Mouse (Mus musculus) layer of hippocampus, postnatal 25 days (tissue): ENCODE data around the gene B3galnt2. TPM values are rescaled to one million over a fixed set of nuclear protein-coding genes. Genes with fewer than 3 reads are reported as not detected.
"Not testable (repeated sequence)": the region's sequence is repeated elsewhere in the genome, so short reads cannot be mapped to it uniquely, and the experiment has no call there.

ENCODE experiments used
- DNase-seq, 2 experiments: peaks; one replicate each; pipeline ENCODE4 v3.0.0; 2022; ENCODE audit warnings: mixed read lengths in 2 of 2, low spot score in 1 of 2; ENCODE audit errors: extremely low spot score in 1 of 2
- total RNA-seq, 2 experiments: library from RNA; stranded (reverse); gene quantifications; 2 replicates each; pipeline ENCODE4 v1.2.3; 2021

The B3galnt2 gene
- 10 to 100 TPM; 12.7 to 15.5 TPM for total RNA-seq

- DNase-seq, result peak; percentile 81 to 84
These were observed at the start of gene B3galnt2 for GRCm38 (mm10) chr13:13953874-13954832. B3galnt2 (plus strand) TSS chr13:13954469.

GRCm38 (mm10) chr13:13911341-13911740, 42.9 kb upstream of the B3galnt2 start:
- DNase-seq, result no peak

GRCm38 (mm10) chr13:13919396-13919795, 34.9 kb upstream of the B3galnt2 start:
- no peak for DNase-seq

- no peak for DNase-seq
These were observed 31.7 kb upstream of the B3galnt2 start for GRCm38 (mm10) chr13:13922526-13922925.

DNA sequence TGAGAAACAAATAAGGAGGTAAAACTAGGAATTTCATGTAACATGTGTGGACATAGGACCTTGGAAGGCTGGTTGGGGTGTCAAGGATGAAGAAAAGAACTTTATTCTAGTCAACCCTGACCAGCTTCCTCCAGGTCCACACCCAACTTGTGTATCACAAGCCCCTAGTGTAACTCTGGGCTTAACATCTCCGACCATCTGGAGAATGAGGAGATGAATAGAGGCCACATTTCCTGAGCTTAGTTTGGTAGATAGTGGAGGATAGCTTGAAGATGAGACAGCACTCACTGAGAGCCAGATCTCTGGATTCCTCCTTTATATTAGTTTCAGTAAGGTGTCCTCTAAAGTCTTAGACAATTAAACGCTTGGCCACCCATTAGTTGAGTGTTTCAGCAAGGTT, 24.3 kb upstream of the B3galnt2 start:
- no peak for DNase-seq

GRCm38 (mm10) chr13:13954931-13955330, 662 bp downstream of the B3galnt2 start:
- peak in 1 of 2 experiments; percentile 18 for DNase-seq

- no peak for DNase-seq
These were observed 2.4 kb downstream of the B3galnt2 start for GRCm38 (mm10) chr13:13956686-13957085.

- DNase-seq, result no peak
These were observed 5.9 kb downstream of the B3galnt2 start for GRCm38 (mm10) chr13:13960211-13960610.

- no peak for DNase-seq
These were observed 6.8 kb downstream of the B3galnt2 start for GRCm38 (mm10) chr13:13961046-13961445.

- DNase-seq, result no peak
These were observed 11.2 kb downstream of the B3galnt2 start for GRCm38 (mm10) chr13:13965388-13965964.

GRCm38 (mm10) chr13:13966172-13966571, 11.9 kb downstream of the B3galnt2 start:
- no peak for DNase-seq

- no peak for DNase-seq
These were observed 14.4 kb downstream of the B3galnt2 start for GRCm38 (mm10) chr13:13968629-13969111.

DNA sequence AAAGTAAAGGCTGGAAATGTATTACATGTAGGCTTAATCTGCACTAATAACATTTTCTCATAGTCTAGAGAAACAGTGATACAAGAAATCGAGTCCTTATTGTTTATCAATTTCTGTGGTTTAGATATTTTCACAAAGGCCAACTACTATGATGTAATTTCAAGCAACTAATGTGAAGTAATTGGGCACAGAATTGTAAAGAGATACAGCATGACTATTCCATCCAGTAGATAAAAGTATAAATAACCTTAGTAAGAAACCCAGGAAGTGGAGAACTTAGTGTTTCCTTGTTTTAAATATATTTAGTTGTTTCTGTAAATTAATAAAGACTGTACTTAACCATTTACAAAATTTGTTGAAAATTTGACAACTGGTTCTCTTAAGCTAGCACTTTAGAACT, 15.5 kb downstream of the B3galnt2 start:
- no peak for DNase-seq

GRCm38 (mm10) chr13:13981842-13982241, 27.6 kb downstream of the B3galnt2 start:
- not testable (repeated sequence) for DNase-seq

- DNase-seq, result no peak
These were observed 29.3 kb downstream of the B3galnt2 start for GRCm38 (mm10) chr13:13983523-13983922.

GRCm38 (mm10) chr13:13989135-13989534, 34.9 kb downstream of the B3galnt2 start:
- no peak for DNase-seq

DNA sequence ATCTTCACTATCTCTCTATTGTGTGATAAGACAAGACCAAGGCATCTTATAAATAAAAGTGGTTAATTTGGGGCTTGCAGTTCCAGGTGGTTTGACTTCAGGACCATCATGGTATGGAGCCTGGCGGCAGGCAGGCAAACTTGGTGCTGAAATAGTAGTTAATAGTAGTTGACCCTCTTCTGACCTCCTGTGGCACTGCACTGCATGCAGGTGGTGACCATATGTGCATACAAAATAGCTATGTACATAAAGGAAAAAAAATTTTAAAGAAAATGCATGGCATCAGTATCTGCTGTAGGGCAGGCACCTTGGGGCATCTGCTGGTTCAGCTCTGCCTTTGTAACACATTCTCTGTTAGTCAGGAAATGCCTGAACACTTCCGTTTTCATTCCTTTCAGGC, 36.1 kb downstream of the B3galnt2 start:
- DNase-seq, result no peak

DNA sequence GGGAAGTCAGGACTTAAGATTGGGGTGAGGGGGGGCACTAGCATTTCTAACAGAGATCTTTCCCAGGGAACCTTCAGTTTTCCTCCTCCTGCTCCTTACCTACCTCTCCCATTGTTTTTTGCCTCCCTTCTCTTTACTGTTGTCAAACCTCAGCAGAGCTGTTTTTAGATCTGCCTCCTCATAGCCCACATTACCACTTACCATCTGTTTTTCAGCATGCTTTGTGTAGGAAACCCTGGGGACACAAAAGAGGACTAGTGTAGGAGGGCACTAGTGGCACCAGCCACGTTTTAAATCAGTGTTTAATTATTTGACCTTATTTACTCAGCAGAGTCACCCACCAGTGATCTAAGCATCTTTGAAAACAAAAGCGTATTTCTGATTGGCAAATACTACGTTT, 38.8 kb downstream of the B3galnt2 start:
- no peak for DNase-seq

DNA sequence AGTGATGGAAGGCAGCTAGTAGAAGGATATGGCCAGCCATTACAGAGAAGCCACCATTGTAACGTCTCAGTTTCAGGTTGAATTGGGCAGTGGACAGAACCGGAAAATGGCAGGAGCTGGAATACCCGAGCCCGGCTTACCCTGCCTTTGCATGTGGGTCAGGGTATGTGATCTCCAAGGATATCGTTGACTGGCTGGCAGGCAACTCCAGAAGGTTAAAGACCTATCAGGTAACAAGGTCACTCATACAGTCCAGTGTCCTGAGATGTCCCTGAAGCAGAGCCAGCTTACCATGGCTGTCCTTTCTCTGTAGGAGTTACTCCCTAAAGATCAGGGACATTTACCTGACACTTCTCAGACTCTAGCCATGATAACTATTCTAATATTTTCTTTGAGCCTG, 40.8 kb downstream of the B3galnt2 start:
- DNase-seq, result no peak

- DNase-seq, result no peak
These were observed 43.2 kb downstream of the B3galnt2 start for GRCm38 (mm10) chr13:13997476-13997875.

DNA sequence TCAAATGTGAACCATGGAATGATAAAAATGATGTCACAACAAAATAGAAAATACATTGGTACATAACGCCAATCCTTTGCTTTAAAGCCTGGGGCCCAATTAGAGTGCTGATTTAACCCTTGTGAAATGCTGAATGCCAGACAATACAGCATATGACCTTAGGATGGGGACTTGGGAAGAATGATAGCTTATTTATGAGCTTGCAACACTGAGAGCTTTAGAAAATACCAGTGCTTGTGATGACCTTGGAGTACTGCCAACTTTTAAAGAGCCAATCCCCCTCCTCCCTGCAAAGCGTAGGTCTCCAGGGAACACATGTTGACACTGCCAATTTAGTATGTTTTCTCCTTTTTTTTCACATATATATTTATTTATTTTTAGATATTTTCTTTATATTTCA, 48.4 kb downstream of the B3galnt2 start:
- no peak for DNase-seq

DNA sequence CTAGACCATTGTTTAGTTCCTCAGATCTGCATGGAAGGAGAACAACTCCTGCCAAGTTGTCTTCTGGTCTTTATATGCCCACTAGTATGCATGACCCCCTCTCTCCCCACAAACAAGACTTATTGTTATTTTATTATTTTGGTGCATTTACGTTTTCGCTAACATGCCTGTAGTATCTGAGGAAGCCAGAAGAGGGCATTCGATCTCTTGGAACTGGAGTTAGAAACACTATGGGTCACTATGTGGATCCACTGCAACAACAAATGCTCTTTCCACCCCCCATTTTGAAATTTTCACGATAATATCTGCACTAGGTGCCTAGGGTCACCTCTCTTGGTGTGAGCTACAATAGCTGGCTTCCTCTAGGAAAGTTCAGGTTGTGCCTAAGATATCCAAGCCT, 49.8 kb downstream of the B3galnt2 start:
- no peak for DNase-seq
